Comparison of ENCODE assay signal across 12 mouse cellular contexts in genomic region chr8:122174133-122174930, GRCm38 (mm10).
A peak's percentile ranks its signal among the peaks of the same experiment; 100 is the strongest.
DNase-seq lines count a peak whose midpoint lies in the region; ATAC-seq lines count a peak whose summit lies in the region.
"Had no signal": no experiment of that assay in that cellular context is flagged by ENCODE, and none has a peak within 500 bp of the region (broad histone marks: within the 10 kb centered on the region; RNA-seq: fewer than 3 reads in every experiment).

No protein-coding gene starts in this region.

- WGBS in hindbrain, embryonic 10.5 days = 35% methylated on average over 10 of the region's 10 CpGs
- 42% methylated on average over 10 of the region's 10 CpGs for WGBS in hindbrain, embryonic 16.5 days
- 28% methylated on average over 10 of the region's 10 CpGs for WGBS in liver, embryonic 13.5 days (ENCODE audit: insufficient replicate concordance)
- 41% methylated on average over 10 of the region's 10 CpGs for WGBS in forebrain, embryonic 11.5 days

- no peaks in the 10 kb centered on the region for H3K9me3 ChIP-seq in hindbrain, embryonic 10.5 days
- no peaks in the 10 kb centered on the region for H3K9me3 ChIP-seq in hindbrain, embryonic 16.5 days (ENCODE audit: control insufficient read depth, low read length)
- no peaks in the 10 kb centered on the region for H3K9me3 ChIP-seq in liver, embryonic 13.5 days (replicated peaks)
- no peaks in the 10 kb centered on the region for H3K9me3 ChIP-seq in forebrain, embryonic 11.5 days (ENCODE audit: control insufficient read depth, low read length)
- H3K9me3 ChIP-seq: G1E had no signal

- peaks cover 19% of the 10 kb centered on the region for H3K4me1 ChIP-seq in hindbrain, embryonic 10.5 days (replicated peaks)
- no peaks in the 10 kb centered on the region for H3K4me1 ChIP-seq in hindbrain, embryonic 16.5 days (ENCODE audit: control insufficient read depth, insufficient read depth, low read depth, low read length)
- no peaks in the 10 kb centered on the region; the same call in 1 of the 2 replicates for H3K4me1 ChIP-seq in liver, embryonic 13.5 days (replicated peaks)
- H3K4me1 ChIP-seq in forebrain, embryonic 11.5 days (replicated peaks; ENCODE audit: control insufficient read depth, insufficient read depth, low read length) = no peaks in the 10 kb centered on the region

- no peak overlapping the region for H3K4me2 ChIP-seq in hindbrain, embryonic 16.5 days (ENCODE audit: low read length)
- H3K4me2 ChIP-seq in liver, embryonic 13.5 days = no peak overlapping the region
- no peak overlapping the region for H3K4me2 ChIP-seq in forebrain, embryonic 11.5 days (ENCODE audit: low read depth, low read length, severe bottlenecking)

- no peak overlapping the region for H3K4me3 ChIP-seq in hindbrain, embryonic 10.5 days
- no peak overlapping the region for H3K4me3 ChIP-seq in hindbrain, embryonic 16.5 days (ENCODE audit: low read length)
- no peak overlapping the region for H3K4me3 ChIP-seq in liver, embryonic 13.5 days (replicated peaks)
- no peak overlapping the region for H3K4me3 ChIP-seq in forebrain, embryonic 11.5 days (ENCODE audit: low read depth, low read length)

- peak; percentile 21 for DNase-seq in hindbrain, embryonic 10.5 days (ENCODE audit: low spot score)
- DNase-seq in 3134 (ENCODE audit: extremely low read depth, insufficient read length, low spot score) = peak; percentile 75
- peak; percentile 66 for DNase-seq in adrenal gland, postnatal 14 days
- no peak for DNase-seq in liver, embryonic 13.5 days
- DNase-seq in frontal cortex, postnatal 25 days (ENCODE audit: low spot score in 2 of 2) = no peak
- no peak for DNase-seq in T-cell, adult 2 months (ENCODE audit: low spot score)
- DNase-seq in forebrain, embryonic 11.5 days (ENCODE audit: low spot score) = no peak
- DNase-seq: cerebellum, adult 11-12 months; gastrocnemius, postnatal 14 days; right cerebral cortex, postnatal 25 days had no signal

- no peak overlapping the region for H3K9ac ChIP-seq in hindbrain, embryonic 16.5 days (ENCODE audit: low read depth, low read length)
- no peak overlapping the region for H3K9ac ChIP-seq in liver, embryonic 13.5 days
- H3K9ac ChIP-seq in forebrain, embryonic 11.5 days (ENCODE audit: low read length) = no peak overlapping the region

- H3K27ac ChIP-seq in hindbrain, embryonic 10.5 days = no peak overlapping the region
- no peak overlapping the region for H3K27ac ChIP-seq in hindbrain, embryonic 16.5 days (ENCODE audit: low read depth, low read length)
- H3K27ac ChIP-seq in liver, embryonic 13.5 days = peak overlapping the region; percentile 74
- H3K27ac ChIP-seq in forebrain, embryonic 11.5 days (ENCODE audit: low read depth, low read length) = no peak overlapping the region

- no peaks in the 10 kb centered on the region for H3K36me3 ChIP-seq in hindbrain, embryonic 10.5 days
- H3K36me3 ChIP-seq in hindbrain, embryonic 16.5 days (ENCODE audit: control insufficient read depth, insufficient read depth, low read length) = no peaks in the 10 kb centered on the region
- H3K36me3 ChIP-seq in liver, embryonic 13.5 days = no peaks in the 10 kb centered on the region
- no peaks in the 10 kb centered on the region for H3K36me3 ChIP-seq in forebrain, embryonic 11.5 days (ENCODE audit: control insufficient read depth, insufficient read depth, low read length)
- H3K36me3 ChIP-seq: G1E had no signal

- no peak for ATAC-seq in hindbrain, embryonic 16.5 days
- peak; percentile 87 for ATAC-seq in liver, embryonic 13.5 days (ENCODE audit: low read depth)
- no peak for ATAC-seq in forebrain, embryonic 11.5 days (replicated peaks; ENCODE audit: low FRiP score)

- H3K27me3 ChIP-seq in hindbrain, embryonic 10.5 days (ENCODE audit: insufficient read depth, poor library complexity, severe bottlenecking) = no peaks in the 10 kb centered on the region; the same call in 1 of the 2 replicates
- H3K27me3 ChIP-seq in hindbrain, embryonic 16.5 days (replicated peaks; ENCODE audit: control insufficient read depth, insufficient read depth, low read length) = no peaks in the 10 kb centered on the region
- peaks cover 5% of the 10 kb centered on the region; the same call in 1 of the 2 replicates for H3K27me3 ChIP-seq in liver, embryonic 13.5 days
- H3K27me3 ChIP-seq in forebrain, embryonic 11.5 days (ENCODE audit: control insufficient read depth, insufficient read depth, low read length) = no peaks in the 10 kb centered on the region

Comparison
In these comparisons a context has a peak if more than half of its experiments do, and no peak if none do; other contexts are left out.
1. DNase-seq: peak in hindbrain, embryonic 10.5 days (single experiment), 3134 (single experiment) and adrenal gland, postnatal 14 days (single experiment); none in liver, embryonic 13.5 days (single experiment), frontal cortex, postnatal 25 days (0 of 2), T-cell, adult 2 months (single experiment) and forebrain, embryonic 11.5 days (single experiment).